Mouse (Mus musculus): Measurements from ENCODE around the gene Plau. TPM values are rescaled to one million over a fixed set of nuclear protein-coding genes. Genes with fewer than 3 reads are reported as not detected.

The Plau gene
- total RNA-seq, 2 experiments from 2014 or later = 13.6 to 29.2 TPM

DNA sequence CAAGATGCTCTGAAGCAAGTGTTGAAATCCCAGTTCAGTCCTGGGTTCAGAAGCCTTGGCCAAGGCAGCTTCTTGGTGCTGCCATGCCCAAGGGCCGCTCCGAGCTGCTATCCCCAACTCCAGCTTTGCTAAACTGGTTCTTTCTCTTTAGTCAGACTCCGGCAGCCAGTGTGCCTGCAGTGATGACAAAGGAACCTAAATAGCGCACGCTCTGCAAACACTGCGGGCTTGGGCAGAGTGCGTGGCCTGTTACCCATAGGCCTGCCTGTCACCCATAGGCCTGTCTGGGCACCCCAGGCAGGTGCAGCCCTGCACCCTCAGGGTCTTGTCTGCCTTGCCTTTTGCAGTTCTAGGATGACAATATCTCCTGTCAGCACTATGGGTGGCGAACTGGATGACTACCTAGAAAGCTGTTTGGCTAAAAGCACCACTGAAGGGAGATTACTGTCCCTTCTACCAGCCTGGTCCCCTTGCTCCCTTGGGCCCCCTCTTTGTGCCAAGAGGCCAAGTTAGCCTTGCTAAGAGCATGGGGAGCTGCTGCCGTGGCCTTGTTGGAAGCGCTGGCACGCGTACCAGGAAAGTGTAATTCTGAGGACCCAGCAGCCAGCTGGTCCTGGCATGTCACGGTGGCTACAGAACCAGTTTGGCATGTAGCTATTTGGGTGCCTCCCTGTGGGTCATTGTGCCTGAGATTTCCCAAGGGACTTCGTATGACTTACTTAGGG is 30.2 kb upstream of the Plau start:
- peak; percentile 70 for DNase-seq (ENCODE audit: low spot score)

DNA sequence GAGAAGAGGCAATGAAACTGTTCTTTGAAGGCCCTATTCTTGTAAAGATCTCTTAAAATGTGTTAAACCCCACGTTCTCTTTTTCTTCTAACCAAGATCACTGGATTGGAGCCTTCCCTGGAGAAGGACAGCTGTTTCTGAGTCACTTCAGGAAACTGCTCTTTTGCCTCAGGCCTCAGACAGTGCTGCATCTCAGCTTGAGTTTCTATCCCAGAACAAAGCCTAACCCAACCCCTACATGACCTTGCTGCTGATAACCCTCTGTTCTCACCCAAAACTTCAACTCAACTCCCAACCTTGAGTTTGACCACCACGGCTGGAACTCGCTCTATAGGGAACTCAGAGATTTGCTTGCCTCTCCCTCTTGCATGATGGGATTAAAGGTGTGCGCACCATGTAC is 27.1 kb upstream of the Plau start:
- DNase-seq (ENCODE audit: low spot score) = no peak

DNA sequence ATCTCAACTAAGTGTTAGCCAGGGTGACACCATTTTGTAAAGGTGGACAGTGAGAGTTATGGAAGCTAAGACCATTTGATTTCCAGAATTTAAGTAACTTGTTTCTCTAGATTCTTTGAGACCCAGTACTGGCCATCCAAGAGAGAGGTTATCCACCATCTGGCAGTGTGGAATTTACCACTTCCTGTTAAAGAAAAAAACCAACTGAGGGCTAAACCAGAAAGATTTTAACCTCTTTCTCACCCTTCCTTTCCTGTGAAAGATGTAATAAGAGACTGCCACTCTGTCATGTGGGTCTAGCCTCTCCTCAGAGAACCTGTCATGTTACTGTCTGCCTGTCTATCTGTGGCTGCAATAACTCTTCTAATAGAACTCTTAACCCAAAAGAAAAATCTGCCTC is 26.6 kb upstream of the Plau start:
- no peak for DNase-seq (ENCODE audit: low spot score)

DNA sequence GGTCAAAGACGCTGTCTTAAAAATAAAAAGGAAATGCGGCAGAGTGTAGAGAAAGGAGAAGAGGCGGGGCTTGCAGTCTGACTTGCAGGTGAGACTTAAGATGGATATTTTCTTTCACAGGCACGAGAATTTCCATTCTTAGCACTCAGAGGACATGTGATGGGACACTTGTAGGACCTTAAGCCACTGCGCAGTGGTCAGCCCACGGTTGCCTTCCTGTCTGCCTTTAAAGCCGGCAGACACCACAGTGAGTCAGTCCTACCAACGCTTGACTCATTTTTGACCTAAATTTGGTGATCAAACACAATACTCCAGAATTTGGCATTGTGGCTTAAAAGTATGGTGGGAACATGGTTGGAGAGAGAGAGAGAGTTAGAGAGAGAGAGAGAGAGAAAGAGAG is 25.2 kb upstream of the Plau start:
- DNase-seq (ENCODE audit: low spot score) = no peak

DNA sequence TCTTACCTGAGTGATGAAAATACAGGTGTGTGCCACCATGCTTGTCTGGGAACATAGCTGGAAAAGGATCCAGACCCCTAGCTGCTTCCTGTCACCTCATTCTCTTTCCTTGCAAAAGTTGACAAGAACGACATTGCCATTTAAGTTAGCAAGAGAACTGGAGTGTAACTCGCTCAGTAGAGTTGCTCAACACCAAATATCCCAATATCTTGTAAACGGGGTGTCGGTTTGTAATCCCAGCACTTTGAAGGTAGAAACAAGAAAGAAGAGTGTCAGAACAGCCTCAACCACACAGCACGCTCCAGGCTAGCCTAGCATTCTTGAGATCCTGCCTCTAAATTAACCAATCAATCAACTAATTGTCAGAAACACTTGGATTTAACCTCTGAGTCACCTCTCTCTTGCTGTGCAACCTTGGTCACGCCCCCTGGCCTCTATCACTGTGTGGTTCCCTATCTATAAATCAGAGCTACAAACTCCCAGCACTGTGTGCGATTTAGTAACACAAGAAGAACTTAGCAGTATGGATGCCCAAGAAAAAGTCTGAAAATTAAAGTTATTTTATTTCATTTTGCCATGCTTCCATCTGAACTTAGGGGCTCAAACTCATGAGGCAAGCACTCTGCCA is 24.6 kb upstream of the Plau start:
- DNase-seq (ENCODE audit: low spot score) = no peak

DNA sequence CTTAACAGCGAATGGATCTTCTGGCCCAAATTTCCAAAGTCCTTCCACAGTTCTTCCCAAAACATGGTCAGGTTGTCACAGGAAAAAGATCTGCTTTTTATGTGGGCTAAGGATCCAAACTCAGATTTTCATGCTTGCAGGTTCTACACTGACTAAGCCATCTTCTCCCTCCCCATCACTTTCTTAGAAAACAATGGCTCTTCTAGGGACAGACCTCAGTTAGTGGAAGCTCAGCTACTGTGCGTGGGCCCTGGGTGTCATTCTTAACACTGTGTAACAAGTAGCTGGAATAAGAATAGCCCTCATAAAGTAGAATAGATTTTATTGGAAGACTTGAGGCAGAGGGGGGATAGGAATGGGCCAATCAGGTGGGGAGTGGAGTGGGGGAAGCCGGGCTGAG is 21.0 kb upstream of the Plau start:
- no peak for DNase-seq (ENCODE audit: low spot score)

DNA sequence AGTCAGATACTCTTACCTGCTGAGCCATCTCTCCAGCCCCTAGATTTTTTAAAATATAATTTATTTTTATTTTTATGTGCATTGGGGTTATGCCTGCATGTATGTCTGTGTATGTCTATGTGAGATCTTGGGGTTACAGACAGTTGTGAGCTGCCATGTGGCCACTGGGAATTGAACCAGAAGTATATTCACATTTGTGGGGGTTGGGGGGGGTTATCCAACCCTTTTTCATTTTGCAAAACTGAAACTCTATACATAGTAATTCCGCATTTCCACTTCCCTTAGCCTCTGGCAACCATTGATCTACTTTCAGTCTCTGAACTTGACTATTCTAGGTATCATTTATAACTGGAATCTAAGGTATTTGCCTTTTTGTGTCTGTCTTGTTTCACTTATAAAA is 11.9 kb upstream of the Plau start:
- DNase-seq (ENCODE audit: low spot score) = no peak

DNA sequence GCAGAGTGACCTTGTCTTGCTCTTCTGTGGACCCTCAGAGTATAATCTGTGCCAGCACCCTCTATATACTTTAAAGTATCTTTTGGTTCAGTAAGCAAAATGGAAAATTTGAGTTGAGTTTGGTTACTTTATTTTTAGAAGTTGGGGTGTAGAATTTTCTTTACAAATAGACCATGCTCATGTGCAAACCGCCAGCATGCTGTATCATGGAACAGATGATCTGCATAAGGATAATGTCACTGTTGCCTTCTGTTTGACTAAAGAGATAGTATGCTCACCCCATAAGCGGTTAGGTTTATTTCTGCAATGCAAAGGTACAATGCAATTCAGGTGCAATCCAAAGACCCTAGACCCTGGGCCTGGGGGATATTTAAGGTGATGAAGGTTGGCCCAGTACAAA is 10.9 kb upstream of the Plau start:
- DNase-seq (ENCODE audit: low spot score) = no peak

DNA sequence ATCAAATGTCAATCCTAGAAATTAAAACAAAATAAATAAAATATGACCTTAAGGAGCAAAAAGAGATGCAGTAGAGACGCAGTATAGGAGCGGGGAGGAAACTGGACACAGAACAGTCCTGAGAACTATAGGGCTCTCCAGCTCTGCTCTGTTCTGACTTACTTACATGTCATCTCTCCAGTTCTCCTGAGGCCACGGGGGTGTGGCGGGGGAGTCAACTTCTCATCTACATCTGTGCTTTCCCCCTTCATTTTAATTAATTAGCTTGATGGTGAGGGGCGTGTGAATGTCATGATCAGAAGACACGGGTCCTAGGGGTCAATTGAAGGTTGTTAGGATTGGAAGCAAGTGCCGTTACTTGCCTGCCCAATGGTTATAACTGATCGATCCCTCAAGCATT is 9.4 kb upstream of the Plau start:
- DNase-seq (ENCODE audit: low spot score) = no peak

DNA sequence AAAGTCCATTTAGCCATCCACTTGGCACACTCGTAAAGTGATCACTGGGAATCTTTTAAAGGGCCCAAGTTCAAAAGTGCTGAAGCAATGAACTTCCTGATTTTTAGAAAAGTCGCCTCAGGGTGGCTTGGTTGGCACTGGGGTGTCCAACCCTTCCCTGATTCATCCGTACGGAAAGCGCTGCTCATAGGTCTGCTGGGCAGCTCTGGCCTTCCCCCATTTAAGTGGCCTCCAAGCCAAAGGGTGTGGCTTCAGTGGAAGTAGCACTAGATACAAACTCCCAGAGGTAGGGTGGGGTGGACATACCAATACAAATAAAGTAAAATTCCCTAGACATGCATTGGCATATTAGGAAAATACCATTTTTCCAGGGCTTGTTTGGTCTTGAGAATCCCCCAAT is 9.0 kb upstream of the Plau start:
- DNase-seq (ENCODE audit: low spot score) = peak; percentile 50

DNA sequence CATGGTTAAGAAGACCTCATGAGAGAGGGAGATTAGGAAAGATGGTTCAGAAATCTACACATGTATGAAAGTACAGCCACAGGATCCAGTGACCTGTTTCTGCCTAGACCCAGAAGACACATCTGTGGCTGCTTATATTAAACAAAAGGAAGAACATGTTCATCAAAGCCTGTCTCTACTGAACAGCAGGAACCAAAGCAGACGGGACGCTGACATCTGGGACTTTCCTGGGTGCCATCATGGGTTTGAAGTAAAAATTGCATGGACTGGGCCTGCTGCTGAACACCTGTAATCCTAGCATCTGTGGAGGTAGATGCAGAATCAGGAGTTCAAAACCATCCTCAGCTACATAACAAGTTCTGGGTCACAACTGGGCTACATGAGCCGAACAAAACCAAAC is 7.9 kb upstream of the Plau start:
- DNase-seq (ENCODE audit: low spot score) = no peak

DNA sequence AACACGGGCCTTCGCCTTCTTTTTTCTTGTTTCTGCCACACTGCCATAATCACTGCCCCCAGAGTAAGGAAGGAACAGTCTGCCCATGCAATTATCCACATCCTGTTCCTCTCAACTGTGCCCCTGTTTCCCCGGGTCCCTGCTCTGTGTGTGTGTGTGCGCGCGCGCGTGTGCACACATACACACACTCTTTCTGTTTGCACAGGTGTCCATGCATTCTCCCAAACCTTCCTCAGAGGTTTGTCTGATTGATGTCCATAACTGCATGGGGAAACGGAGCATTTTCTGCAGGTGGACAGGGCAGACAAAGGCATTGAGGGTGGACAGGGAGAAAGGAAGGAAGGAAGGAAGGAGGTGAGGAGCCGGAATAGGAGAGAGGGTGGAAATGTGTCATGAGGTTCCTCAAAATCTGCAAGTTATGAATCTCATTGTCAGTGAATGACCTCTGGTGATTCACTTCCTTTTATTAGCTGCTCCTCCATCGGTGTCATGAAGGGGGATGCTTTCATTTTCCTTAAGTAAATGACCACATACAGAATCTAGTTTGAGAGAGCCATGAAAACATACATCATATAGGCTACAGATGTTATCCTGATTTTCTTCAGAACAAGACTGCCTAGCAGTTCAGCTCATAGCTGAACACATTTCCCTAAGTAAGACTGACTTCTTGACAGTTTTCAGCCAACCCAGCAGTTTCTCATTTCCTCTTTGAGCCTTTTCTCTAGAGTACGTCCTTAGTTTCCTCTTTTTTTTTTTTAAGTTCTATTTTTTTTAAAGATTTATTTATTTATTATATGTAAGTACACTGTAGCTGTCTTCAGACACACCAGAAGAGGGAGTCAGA is 6.7 kb upstream of the Plau start:
- DNase-seq (ENCODE audit: low spot score) = no peak

DNA sequence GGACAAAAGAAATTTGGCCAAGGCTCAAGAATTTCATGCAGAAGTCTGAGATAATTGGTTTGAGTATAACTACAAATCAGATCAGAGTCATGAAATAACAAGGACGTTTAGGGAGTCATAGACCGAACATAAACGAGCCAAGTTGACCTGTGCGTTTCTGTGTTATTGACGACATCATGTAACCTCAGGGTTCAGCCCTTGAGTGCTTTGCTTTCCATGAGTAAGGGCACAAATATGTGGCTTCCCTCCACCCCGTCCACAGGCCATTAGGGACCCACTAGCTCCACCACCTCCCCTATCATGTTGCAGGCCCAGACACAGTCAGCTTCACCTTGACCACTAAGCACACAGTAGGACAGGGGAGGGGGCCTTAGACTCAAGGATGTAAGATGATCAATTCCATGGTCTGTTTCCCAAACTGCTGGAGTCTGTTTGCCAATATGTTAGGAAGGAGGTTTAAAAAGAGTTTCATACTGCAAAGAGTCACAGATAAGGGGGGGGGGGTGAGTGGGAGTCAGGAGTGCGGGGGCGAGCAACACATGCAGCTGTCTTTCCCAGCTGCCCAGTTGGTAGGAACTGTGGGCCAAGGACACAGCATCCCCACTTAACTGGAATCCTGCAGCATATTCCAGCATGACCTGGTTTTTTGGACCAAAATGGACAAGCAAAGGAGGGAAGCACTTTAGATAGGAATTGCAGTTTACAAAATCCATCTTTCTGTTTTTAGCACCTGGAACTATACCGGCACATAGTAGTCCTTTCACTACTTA is 5.1 kb upstream of the Plau start:
- DNase-seq (ENCODE audit: low spot score) = peak; percentile 65

DNA sequence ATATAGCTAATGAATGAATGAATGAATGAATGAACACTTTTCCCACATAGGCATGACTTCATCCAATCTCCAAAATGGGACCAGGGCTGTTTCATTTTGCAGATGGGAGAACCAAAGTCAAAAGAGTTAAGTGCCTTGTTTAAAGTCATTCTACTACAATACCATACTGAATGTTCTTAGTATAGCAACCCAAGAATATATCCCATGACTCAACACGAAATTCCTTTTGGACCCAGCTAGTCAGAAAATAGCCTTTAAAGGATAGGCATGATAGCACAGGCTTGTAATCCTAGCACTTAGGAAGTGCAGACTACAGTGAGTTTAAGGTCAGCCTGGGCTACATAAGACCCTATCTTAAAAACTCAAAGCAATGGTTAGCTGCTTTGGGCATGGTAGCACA is 4.5 kb upstream of the Plau start:
- no peak for DNase-seq (ENCODE audit: low spot score)

DNA sequence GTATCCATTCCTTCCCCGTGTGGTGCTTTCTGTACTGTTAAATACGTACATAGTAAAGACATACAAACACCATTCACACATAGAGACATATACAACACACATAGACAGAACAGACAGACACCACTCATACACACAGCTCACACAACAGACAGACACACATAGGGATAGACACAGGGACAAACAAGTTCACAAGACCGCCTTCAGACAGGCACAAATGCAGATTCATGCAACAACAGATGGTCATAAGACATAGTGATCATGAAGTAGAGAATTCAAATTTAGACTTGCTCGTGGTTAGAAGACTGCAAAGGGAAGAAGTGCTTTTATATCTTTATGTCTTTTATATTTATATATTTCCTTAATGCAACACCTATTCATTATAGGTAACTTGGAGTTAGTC is 2.9 kb upstream of the Plau start:
- DNase-seq (ENCODE audit: low spot score) = no peak

DNA sequence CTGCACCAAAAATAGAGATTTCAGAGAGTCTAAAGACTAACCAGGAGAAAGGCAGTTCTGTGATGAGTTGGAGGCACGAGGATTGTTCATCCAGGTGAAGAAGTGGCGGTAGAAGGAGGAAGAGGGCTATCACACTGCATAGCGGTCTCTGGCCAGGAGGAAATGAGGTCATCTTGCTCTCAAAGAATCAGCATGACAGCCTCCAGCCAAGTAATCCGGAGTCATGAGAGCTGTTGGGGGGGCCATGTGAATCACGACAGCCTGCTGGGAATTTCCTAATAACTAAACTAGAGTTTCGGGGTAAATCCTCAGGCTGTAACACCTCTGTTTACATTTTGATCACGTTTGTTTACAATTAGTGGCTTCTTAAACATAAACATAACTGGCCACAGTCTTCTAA is 2.3 kb upstream of the Plau start:
- peak; percentile 57 for DNase-seq (ENCODE audit: low spot score)

DNA sequence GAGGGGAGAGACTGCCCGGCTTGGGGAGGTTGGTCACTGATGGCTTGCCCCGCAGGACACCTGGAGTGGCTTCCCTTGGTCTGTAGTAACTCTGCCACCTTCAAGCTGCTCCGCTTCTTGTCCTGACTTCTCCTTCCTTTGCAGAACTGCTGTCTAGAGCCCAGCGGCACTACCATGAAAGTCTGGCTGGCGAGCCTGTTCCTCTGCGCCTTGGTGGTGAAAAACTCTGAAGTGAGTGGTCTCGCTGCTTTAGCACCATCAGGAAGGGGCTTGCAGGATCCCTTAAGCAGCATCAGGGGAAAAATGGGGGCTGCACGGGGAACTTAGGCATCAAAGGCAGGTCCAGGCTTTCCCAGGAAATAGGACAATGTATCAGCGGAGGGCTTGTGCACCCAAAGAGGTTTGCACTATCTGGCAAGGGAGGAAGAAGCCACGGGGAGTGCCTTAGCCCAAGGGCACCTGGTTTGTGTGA is 481 bp downstream of the Plau start:
- DNase-seq (ENCODE audit: low spot score) = no peak

DNA sequence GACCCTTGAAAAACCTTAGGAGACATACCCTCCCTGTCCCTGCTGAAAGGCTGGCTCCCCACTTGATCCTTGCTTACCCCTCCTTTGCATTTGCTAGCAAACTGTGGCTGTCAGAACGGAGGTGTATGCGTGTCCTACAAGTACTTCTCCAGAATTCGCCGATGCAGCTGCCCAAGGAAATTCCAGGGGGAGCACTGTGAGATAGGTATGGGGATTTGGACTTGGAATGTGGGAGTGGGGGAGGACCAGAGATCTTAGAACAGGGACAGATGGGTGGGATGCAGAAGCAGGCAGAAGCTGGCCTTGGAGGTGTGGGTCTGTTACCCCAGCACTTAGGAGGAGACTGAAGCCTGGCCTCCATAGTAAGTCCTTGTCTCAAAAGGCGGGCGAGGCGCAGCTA is 1.2 kb downstream of the Plau start:
- no peak for DNase-seq (ENCODE audit: low spot score)

DNA sequence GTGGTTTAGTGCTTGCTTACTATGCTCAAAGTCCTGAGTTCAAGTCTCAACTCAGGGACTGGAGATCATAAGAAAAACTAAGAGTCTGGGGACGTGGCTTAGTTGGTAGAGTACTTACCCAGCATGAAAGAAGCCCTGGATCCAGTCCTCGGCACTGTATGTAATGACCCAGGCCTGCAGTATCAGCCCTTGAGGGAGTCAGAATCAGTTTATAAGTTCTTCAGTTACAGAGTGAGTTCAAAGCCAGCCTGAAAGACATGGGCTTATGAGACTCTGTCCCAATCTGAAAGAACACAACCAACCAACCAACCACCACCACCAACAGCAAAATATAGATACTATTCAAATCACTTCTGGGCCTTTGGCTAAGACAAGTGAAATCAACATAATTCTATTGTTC is 5.1 kb downstream of the Plau start:
- DNase-seq (ENCODE audit: low spot score) = no peak

DNA sequence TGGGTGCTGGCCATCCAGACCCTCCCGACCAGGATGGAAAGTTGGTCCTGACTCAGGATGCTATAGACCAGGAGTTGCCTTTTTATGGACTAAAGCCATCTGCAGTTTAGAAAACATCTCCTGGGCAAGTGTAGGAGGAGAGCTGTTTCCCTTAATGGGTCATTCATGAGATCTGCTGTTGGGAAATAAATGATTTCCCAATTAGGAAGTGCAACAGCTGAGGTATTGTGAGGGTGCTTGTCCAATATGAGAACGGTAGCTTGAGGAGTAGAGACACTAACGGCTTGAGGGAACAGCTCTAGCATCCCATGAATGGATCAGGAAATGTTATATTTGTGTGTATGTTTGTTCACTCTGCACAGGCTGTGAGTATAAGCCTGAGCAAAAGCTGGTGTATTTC is 6.2 kb downstream of the Plau start:
- no peak for DNase-seq (ENCODE audit: low spot score)

DNA sequence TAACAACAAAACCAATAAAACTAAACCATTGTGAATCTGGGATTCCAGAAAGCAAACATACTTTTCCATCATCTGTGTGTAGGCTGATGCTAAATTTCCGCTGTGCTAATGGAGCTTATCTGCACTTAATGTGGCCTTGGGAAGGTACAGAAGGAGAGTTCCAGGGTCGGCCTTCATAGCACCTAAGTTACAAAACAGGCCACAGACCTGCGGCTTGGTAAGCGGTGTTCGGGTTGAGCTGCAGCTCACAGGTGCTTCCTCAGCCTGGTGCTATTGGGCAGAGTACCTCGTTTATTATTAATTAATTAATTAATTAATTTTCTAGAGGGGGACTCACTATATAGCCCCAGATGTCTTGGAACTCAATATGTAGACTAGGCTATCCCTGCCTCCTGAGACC is 7.7 kb downstream of the Plau start:
- no peak for DNase-seq (ENCODE audit: low spot score)
